Mouse (Mus musculus): ENCODE data around the gene Mfsd4b1.

GRCm38 (mm10) chr10:40053896-40054295, 28.8 kb upstream of the Mfsd4b1 start:
- no peak for TF ChIP-seq HCFC1 (IDR thresholded peaks at IDR 0.05; ENCODE audit: borderline replicate concordance, insufficient read depth, low read length)
- no peak for TF ChIP-seq ZNF384 (IDR thresholded peaks at IDR 0.05; ENCODE audit: low read depth, low read length)
